Mouse (Mus musculus): ENCODE results near the gene Rmdn3.

Gene Rmdn3

GRCm38 (mm10) chr2:119166901-119167865 lies 10.3 kb upstream of the Rmdn3 start, which contains the start of gene Gchfr:
Gchfr (plus strand) TSS chr2:119167773.
- DNase-seq = peak; percentile 5

- no peak for DNase-seq
These were observed 8.6 kb upstream of the Rmdn3 start for GRCm38 (mm10) chr2:119165401-119165800.

GRCm38 (mm10) chr2:119163999-119164398 lies 7.2 kb upstream of the Rmdn3 start:
- DNase-seq = no peak

DNA sequence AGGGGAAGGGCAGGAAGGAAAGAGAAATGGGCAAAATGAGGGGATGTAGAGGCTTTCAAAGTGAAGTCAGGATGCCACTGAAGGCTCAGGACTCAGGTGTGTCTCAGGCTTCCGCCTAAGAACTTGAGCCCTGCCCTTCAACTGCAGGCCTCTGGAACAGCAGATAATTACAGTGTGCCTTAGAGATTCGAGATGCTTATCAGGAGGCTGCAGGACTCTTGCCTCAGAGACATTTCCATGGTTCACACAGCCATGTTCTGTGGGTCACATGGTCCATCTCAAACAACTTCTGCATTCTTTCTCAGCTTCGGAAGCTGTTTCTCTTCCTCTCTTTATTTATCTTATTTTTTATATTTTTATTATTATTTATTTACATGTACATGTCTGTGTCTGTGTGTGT lies 6.3 kb upstream of the Rmdn3 start:
- no peak for DNase-seq

- DNase-seq = no peak
These were observed 4.4 kb upstream of the Rmdn3 start for GRCm38 (mm10) chr2:119161247-119161646.

DNA sequence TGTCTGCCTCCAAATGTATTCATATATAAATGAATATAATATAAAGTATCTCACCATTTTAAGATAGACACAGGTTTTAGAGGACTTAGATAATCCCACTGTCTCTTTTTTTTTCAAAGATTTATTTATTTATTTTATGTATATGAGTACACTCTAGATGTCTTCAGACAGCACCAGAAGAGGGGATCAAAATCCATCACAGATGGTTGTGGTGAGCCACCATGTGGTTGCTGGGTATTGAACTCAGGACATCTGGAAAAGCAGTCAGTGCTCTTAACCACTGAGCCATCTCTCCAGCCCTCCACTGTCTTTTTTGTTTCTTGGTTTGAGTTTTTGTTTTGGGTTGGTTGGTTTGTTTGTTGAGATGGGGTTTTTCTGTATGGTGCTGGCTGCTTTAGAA lies 1.0 kb upstream of the Rmdn3 start:
- DNase-seq = no peak

- no peak for DNase-seq
These were observed 653 bp downstream of the Rmdn3 start for GRCm38 (mm10) chr2:119156081-119156680.

- DNase-seq = no peak
These were observed 1.4 kb downstream of the Rmdn3 start for GRCm38 (mm10) chr2:119155388-119155787.

DNA sequence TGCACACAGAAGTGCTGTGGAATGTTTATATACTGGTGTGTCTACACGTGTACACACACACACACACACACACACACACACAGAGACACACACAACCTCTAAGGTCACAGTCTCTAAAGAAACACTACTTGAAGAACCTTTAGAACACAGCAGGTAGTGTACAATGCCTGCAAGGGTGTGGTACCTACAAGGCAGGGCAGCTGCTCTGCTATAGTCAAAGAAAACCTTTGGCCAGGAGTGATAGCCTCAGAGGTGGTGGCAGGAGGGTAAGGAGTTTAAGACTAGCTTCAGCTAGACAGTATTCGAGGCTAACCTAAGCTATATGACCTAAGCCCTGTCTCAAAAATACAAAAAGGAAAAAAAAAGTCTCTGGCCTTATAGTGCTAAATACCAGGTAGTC lies 2.2 kb downstream of the Rmdn3 start:
- DNase-seq = no peak

DNA sequence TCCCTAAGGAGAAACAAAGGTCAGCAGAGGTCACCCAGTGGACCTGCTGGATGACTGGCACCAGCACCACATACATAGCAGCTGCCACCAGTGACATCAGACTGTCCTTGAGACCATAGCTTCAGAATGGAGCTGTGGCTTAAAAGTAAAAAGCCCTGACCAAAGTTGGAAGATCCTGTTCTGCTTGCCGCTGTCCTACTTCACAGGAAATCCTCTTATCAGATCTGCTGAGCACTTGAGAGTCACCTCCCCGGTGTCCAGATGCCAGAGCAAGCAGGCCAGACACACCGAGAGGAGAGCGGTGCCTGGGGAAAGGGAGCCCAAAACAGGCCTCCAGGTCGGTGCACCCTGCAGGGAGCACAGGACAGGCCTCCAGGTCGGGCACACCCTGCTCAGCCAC lies 4.6 kb downstream of the Rmdn3 start:
- DNase-seq = no peak

DNA sequence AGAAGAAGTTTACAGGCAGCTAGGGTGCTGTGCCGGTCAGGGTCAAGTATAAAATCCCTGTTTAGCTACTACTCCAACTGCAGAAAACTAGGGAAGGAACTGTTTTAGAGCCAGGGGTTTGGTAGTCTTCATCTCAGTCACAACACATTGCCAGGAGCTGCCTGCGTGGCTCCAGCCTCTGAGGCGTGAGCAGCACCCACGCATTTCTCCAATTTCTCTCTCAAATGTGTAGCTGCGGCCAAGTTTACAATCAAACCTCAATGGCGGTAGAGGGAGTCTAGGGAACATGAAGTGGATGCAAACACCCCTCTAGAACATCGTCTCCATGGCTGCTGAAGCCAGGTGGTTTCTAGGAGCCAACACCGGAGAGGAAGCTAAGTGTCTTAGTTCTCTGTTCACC lies 9.1 kb downstream of the Rmdn3 start:
- DNase-seq = no peak

DNA sequence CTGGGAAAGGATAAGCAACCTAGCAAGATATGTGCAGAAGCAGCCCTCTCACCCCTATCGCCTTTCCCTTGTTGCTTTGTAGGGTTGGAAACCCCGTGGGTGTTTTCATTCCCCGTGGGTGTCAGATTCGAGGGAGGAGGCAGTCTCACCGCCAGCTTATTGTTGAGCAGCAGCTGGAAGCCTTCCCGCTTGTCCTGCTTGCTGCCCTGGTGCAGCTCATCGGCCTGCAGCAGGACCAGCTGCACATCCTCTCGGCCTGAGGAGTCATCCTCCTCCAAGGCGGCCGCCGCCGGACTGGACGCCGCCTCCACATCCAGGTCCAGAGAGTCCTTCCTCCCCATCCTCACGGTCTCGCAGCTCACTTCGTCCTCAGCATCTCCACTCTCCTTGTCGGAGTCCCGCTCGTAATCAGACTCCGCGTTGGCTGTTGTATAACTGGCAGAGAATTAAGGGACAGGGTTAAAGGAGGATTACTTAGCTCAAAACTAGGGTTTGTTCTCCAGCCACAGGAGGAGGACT lies 9.6 kb downstream of the Rmdn3 start:
- no peak for DNase-seq

DNA sequence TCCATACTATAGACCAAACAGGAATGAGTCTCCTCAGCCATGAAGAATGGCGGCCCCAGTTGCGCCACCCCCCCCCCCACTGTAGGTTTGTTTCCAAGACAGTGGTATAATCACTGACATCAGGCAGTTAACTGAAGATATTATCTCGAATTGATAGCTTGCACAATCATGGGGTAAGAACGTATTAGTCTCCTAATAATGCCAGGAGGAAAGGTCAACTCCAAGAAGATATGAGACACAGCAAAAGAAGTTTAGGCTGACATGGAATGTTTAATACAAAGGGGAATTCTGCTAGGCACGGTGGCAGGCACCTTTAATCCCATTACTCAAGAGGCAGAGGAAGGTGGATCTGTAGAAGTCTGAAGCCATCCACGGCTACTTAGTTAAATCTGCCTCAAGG lies 10.4 kb downstream of the Rmdn3 start:
- DNase-seq = no peak

GRCm38 (mm10) chr2:119145199-119145598 lies 11.6 kb downstream of the Rmdn3 start:
- DNase-seq = peak; percentile 14

- no peak for DNase-seq
These were observed 20.4 kb downstream of the Rmdn3 start for GRCm38 (mm10) chr2:119136346-119136898.

- DNase-seq = no peak
These were observed 43.5 kb downstream of the Rmdn3 start for GRCm38 (mm10) chr2:119113121-119113925.

DNA sequence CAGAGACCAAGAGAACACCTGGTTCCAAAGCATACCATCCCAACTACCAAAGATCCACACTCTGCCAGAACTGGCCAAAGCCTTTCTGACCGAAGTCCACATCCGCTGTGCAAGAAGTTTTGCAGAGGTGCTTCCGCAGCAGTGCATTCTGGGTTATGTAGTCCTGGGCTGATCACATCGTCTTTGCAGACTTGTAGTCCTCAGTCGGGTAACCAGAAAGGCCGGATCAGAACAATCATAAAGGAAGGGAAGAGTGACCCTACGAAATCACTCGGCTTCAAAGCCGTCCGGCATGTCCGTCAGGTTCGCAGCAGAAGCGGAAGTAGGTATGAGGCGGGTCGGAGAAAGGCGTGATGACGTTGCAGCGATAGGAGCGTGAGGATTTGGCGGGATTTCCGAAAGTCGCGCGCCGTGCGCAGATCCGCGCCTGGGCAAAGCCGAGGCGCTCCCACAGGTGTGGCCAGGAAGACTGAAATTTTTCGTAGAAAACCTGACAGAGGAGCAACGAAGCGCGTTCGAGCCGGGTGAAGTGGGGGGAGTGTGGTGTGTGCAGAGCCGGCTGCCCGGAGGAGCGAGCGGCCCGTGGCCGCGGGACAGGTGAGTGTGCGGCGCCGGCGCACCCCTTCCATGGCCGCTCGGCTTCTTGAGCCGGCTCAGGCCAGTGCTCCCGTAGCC lies 44.3 kb downstream of the Rmdn3 start, which contains the start of gene Rad51:
Gene Rad51, plus strand, starts transcription at position 356 of the 675 bp plus-strand sequence.
- peak; percentile 83 for DNase-seq

GRCm38 (mm10) chr2:119111060-119111459 lies 45.8 kb downstream of the Rmdn3 start:
- DNase-seq = no peak

DNA sequence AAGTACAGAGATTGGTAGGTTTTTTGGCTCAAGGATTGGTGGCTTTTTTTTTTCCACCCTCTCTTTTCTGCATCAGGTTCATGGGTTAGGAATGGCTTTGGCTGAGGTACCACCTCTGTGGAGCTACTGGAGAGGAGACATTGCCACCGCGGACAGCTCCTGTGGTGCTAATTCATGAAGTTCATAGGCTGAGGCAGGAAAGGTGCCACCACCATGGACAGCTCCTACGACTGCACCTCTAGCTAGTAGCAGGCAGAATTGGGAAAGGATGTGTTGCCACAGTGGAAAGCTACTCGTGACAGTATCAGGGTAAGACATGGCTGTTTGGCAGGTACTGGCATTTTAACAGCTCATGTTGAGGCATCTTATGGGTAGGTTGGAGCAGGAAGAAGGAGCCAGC lies 48.3 kb downstream of the Rmdn3 start:
- DNase-seq = peak; percentile 22

GRCm38 (mm10) chr2:119106583-119106982 lies 50.3 kb downstream of the Rmdn3 start:
- no peak for DNase-seq

DNA sequence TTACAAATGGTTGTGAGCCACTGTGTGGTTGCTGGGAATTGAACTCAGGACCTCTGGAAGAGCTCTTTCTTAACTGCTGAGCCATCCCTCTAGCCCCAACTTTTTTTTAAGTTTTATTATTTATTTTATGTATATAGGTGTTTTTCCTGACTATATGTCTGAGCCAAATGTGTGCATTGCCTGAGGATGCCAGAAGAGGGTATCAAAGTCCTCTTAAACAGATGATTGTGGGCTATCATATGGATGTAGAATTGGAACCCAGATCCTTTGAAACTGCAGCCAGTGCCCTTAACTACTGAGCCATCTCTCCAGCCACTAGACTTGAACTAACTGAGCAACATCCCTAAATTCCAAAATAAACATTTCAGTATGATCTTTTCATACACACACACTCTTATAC lies 55.3 kb downstream of the Rmdn3 start:
- DNase-seq = no peak
